In genomic region chr13:71959361-71960276, GRCm38 (mm10) we compare ENCODE assay signal across 8 mouse cellular contexts. TPM values are rescaled to one million over a fixed set of nuclear protein-coding genes. Genes with fewer than 3 reads are reported as not detected.
A peak's percentile ranks its signal among the peaks of the same experiment; 100 is the strongest.
DNase-seq lines count a peak whose midpoint lies in the region; ATAC-seq lines count a peak whose summit lies in the region.

No protein-coding gene starts in this region.

- ATAC-seq in heart, embryonic 14.5 days (ENCODE audit: insufficient number of reproducible peaks, insufficient read depth, low FRiP score, low read depth), result no peak
- peak; percentile 29 for ATAC-seq in forebrain, embryonic 11.5 days (replicated peaks; ENCODE audit: low FRiP score)
- ATAC-seq in kidney, embryonic 16.5 days (ENCODE audit: low FRiP score, low TSS enrichment), result peak; percentile 50; the same call in 1 of the 2 replicates
- peak; percentile 20; the same call in 1 of the 2 replicates for ATAC-seq in neural tube, embryonic 12.5 days (ENCODE audit: low FRiP score, low read depth)
- no peak for ATAC-seq in activated CD4-positive, CD25-positive, alpha-beta regulatory T cell, adult 4 months

- no peak overlapping the region; a peak in 1 of 4 replicates for H3K27ac ChIP-seq in heart, embryonic 14.5 days (replicated peaks in 1 of 2; ENCODE audit: control insufficient read depth in 1 of 2, insufficient read depth in 1 of 2, low read depth in 2 of 2, low read length in 2 of 2)
- H3K27ac ChIP-seq in forebrain, embryonic 11.5 days (ENCODE audit: low read depth, low read length), result no peak overlapping the region
- H3K27ac ChIP-seq in kidney, embryonic 16.5 days (ENCODE audit: low read length), result no peak overlapping the region
- H3K27ac ChIP-seq in neural tube, embryonic 12.5 days, result no peak overlapping the region

- peak overlapping the region; percentile 23 to 60 for H3K4me3 ChIP-seq in heart, embryonic 14.5 days (ENCODE audit: control insufficient read depth in 1 of 2, insufficient read depth in 1 of 2, low read depth in 1 of 2, low read length in 2 of 2)
- peak overlapping the region; percentile 20; the same call in 1 of the 2 replicates for H3K4me3 ChIP-seq in forebrain, embryonic 11.5 days (ENCODE audit: low read depth, low read length)
- peak overlapping the region; percentile 50 for H3K4me3 ChIP-seq in kidney, embryonic 16.5 days (ENCODE audit: low read length)
- peak overlapping the region; percentile 34 for H3K4me3 ChIP-seq in neural tube, embryonic 12.5 days

- DNase-seq in heart, adult 9 months (ENCODE audit: low spot score in 2 of 2), result no peak
- peak; percentile 76 for DNase-seq in forebrain, embryonic 11.5 days (ENCODE audit: low spot score)
- no peak for DNase-seq in gastrocnemius, postnatal 25 days
- DNase-seq in urinary bladder, postnatal 36 days (ENCODE audit: low spot score in 2 of 2), result no peak

- no peaks in the 10 kb centered on the region for H3K36me3 ChIP-seq in heart, embryonic 14.5 days (ENCODE audit: control insufficient read depth, insufficient read depth, low read length)
- H3K36me3 ChIP-seq in forebrain, embryonic 11.5 days (ENCODE audit: control insufficient read depth, insufficient read depth, low read length), result no peaks in the 10 kb centered on the region
- H3K36me3 ChIP-seq in kidney, embryonic 16.5 days (ENCODE audit: insufficient read depth, low read length), result no peaks in the 10 kb centered on the region
- no peaks in the 10 kb centered on the region for H3K36me3 ChIP-seq in neural tube, embryonic 12.5 days

- H3K9ac ChIP-seq in heart, embryonic 14.5 days (ENCODE audit: low read length), result peak overlapping the region; percentile 84
- H3K9ac ChIP-seq in forebrain, embryonic 11.5 days (ENCODE audit: low read length), result no peak overlapping the region
- H3K9ac ChIP-seq in kidney, embryonic 16.5 days (replicated peaks; ENCODE audit: low read length), result peak overlapping the region; percentile 28
- H3K9ac ChIP-seq in neural tube, embryonic 12.5 days, result peak overlapping the region; percentile 52

- peaks cover 86% of the 10 kb centered on the region for H3K27me3 ChIP-seq in heart, embryonic 14.5 days (ENCODE audit: control insufficient read depth, insufficient read depth, low read length)
- H3K27me3 ChIP-seq in forebrain, embryonic 11.5 days (ENCODE audit: control insufficient read depth, insufficient read depth, low read length), result peaks cover 90% of the 10 kb centered on the region
- peaks cover 95% of the 10 kb centered on the region for H3K27me3 ChIP-seq in kidney, embryonic 16.5 days (ENCODE audit: insufficient read depth, low read length)
- peaks cover 76% of the 10 kb centered on the region for H3K27me3 ChIP-seq in neural tube, embryonic 12.5 days (replicated peaks)

- no peaks in the 10 kb centered on the region for H3K9me3 ChIP-seq in heart, embryonic 14.5 days (ENCODE audit: control insufficient read depth, low read length)
- no peaks in the 10 kb centered on the region for H3K9me3 ChIP-seq in forebrain, embryonic 11.5 days (ENCODE audit: control insufficient read depth, low read length)
- H3K9me3 ChIP-seq in kidney, embryonic 16.5 days (ENCODE audit: low read length), result no peaks in the 10 kb centered on the region
- no peaks in the 10 kb centered on the region for H3K9me3 ChIP-seq in neural tube, embryonic 12.5 days

- peak overlapping the region; percentile 78 for H3K4me2 ChIP-seq in heart, embryonic 14.5 days (ENCODE audit: low read length)
- H3K4me2 ChIP-seq in forebrain, embryonic 11.5 days (ENCODE audit: low read depth, low read length, severe bottlenecking), result peak overlapping the region; percentile 39
- peak overlapping the region; percentile 30 for H3K4me2 ChIP-seq in kidney, embryonic 16.5 days (replicated peaks; ENCODE audit: low read depth, low read length)
- peak overlapping the region; percentile 76 for H3K4me2 ChIP-seq in neural tube, embryonic 12.5 days (replicated peaks)

- 7% methylated on average over 76 of the region's 76 CpGs for WGBS in heart, embryonic 14.5 days
- WGBS in forebrain, embryonic 11.5 days, result 1% methylated on average over 76 of the region's 76 CpGs
- under 1% methylated on average over 75 of the region's 76 CpGs for WGBS in kidney, embryonic 16.5 days
- 3% methylated on average over 76 of the region's 76 CpGs for WGBS in neural tube, embryonic 12.5 days

- H3K4me1 ChIP-seq in heart, embryonic 14.5 days (ENCODE audit: control insufficient read depth in 2 of 2, insufficient read depth in 2 of 2, low read length in 2 of 2), result peaks cover 3 to 22% of the 10 kb centered on the region in 2 experiments; a peak in 3 of 4 replicates
- peaks cover 15% of the 10 kb centered on the region for H3K4me1 ChIP-seq in forebrain, embryonic 11.5 days (replicated peaks; ENCODE audit: control insufficient read depth, insufficient read depth, low read length)
- H3K4me1 ChIP-seq in kidney, embryonic 16.5 days (ENCODE audit: insufficient read depth, low read length), result peaks cover 12% of the 10 kb centered on the region
- H3K4me1 ChIP-seq in neural tube, embryonic 12.5 days, result peaks cover 42% of the 10 kb centered on the region

RNA-seq across cellular contexts. Expression of gene Irx1, which starts 3.9 kb away (rescaled TPM):
- polyA plus RNA-seq in heart, embryonic 14.5 days (2014; fragmentation: Nextera tagmentation; extraction: Ambion mirVana), result 1.5 and 2.5 TPM in 2 replicates
- polyA plus RNA-seq in forebrain, embryonic 11.5 days (2014; fragmentation: Nextera tagmentation; extraction: Ambion mirVana), result 0.45 and 0.68 TPM in 2 replicates
- polyA plus RNA-seq in kidney, embryonic 16.5 days (2015; fragmentation: Nextera tagmentation; extraction: Ambion mirVana), result 2.0 and 3.5 TPM in 2 replicates
- 5.0 and 6.9 TPM in 2 replicates for polyA plus RNA-seq in neural tube, embryonic 12.5 days (2016; fragmentation: Nextera tagmentation; extraction: Ambion mirVana)
- polyA plus RNA-seq in activated CD4-positive, CD25-positive, alpha-beta regulatory T cell, adult 4 months (2017; shearing (Covaris generic)), result not detected
- not detected for total RNA-seq in gastrocnemius, postnatal 25 days (2021)

Comparison
In these comparisons a context has a peak if more than half of its experiments do, and no peak if none do; other contexts are left out.
1. ATAC-seq: peak in forebrain, embryonic 11.5 days (single experiment), kidney, embryonic 16.5 days (single experiment) and neural tube, embryonic 12.5 days (single experiment); none in heart, embryonic 14.5 days (single experiment) and activated CD4-positive, CD25-positive, alpha-beta regulatory T cell, adult 4 months (single experiment).
2. Peak in every context shown above with its lines, with median percentiles within 50 percentile points of each other: H3K4me2 ChIP-seq and H3K4me3 ChIP-seq.